Mouse (Mus musculus) adrenal gland (tissue): ENCODE measurements around the gene Car5a.

ENCODE experiments used
- intact Hi-C: fragments of 180-260 bp; cut with DNase I; formaldehyde crosslinking; loops from one replicate; pipeline ENCODE4 v1.15.1; 2025
- long read RNA-seq, 2 experiments: library from polyadenylated mRNA; unstranded; transcript quantifications; one replicate each; pipeline ENCODE4 v2.0.0; 2020; ENCODE audit warnings: borderline replicate concordance in 1 of 2; ENCODE audit not compliant: insufficient replicate concordance in 1 of 2

Gene Car5a
- long read RNA-seq, experiment 1: 0 reads
- long read RNA-seq, experiment 2: 0 reads

DNA sequence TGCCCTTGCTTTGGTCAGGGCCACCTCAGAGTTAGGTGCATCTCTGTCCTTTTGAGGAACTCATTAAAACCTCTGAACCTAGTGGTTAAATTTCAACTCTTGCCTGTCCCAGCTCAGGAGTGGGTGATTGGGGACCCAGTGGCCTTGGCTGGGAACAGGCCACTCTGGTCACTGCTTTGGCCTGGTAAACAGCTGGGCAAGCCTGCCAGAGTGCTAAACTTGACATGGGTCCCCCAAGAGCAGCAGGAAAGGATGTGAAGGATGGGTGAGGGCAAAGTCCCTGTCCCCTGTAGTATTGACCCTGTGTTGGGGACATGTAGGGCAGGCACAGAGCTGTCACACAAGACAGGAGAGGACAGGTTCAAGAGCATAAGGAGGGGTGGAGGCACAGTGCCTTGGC is at the start of gene Car5a:
Car5a (minus strand) TSS at position 74 of the 400 bp plus-strand sequence.
- intact Hi-C loops: no loop called here

- intact Hi-C loops: no loop called here
Measured at GRCm38 (mm10) chr8:121992911-121993310, 48.2 kb upstream of the Car5a start.

DNA sequence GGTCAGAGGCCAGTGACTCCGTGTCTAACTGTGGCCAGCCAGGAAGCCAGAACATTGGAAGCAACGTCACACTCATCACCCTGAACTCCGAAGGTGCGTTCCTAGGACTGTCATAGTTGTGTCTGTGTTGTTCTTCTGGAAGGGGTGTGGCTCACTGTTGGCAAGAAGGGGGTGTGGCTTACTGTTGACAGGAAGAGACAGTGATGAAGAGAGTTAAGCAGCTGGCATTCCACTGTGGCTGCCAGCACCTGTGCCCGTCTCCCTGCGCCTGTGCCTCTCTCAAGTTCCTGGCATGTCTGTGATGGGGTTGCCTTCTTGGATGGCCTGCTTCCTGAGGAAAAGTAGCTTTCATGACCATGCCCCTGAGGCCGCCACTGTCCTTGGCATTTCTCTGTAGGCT is 46.9 kb upstream of the Car5a start:
- intact Hi-C loops: no loop called here

DNA sequence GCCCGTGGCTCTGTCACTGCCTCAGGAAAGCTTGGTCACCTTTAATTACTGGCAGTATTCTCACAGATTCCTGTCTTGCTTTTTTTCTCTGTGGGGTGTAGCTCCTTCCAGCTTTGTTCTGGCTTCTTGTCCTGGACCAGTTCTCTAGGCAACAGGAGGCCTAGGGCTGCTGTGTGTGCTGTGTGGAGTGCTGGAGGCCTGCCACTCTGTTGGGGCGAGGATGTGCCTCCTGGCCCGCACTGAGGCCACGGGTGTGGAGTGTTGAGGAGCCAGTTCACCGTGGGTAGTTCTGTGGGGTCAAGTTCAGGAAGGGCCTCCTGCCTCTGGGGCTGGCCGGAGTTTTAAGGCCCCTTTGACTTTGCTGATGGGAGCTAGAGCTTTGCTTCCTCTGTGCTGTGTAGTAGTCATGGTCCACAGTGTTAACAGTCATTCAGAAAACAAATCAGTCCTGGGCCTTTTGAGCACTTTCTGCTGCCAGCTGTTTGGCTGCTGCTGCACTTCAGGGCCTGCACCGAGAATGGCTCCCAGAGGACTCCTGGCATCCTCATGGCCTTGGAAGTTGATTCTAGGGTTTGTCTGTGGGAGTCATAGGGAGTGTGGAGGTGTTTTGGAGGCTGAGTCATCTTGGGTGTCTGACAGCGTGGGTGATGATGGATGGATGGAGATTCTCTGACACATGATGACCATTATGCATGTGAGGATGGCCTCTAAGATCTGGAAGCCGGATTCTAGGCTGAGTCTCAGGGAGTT is 46.0 kb upstream of the Car5a start:
- intact Hi-C loops: no loop called here

- intact Hi-C loops: no loop called here
Measured at GRCm38 (mm10) chr8:121987892-121988291, 43.2 kb upstream of the Car5a start.

- intact Hi-C loops: no loop called here
Measured at GRCm38 (mm10) chr8:121985673-121986072, 41.0 kb upstream of the Car5a start.

GRCm38 (mm10) chr8:121981520-121981895 is 36.8 kb upstream of the Car5a start:
- intact Hi-C loops: no loop called here

DNA sequence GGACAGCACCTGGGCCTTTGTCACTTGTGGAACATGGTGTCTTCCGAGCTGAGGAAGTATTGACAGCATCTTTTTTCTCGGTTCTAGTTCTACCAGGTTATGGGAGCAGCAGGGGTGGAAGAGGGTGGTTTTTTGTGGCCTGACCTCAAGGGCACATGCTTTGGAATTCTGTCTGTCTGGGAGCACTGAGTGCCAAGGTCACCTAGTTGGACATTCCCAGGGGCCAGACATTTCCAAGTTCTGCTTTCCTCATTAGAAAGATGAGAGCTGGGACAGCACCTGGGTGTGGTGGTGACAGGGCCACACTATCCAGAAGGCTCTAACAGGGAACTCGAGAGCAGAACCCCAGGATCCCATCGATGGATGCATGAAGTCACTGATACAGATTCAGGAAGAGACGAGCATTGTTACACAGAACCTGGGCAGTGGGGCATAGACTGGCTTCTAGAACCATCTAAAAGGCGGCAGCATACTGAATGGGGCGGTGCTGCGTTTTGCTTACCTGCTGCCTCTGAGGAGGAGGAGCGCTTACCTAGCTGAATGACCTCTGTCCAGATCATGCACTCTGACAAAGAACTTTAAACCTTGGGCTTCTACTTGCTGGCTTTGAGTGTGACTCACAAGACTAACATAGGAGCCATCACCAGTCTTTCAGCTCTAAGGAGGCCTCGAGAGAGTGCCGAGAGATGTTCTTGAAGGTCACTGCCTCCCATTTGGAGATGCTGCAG is 36.3 kb upstream of the Car5a start:
- intact Hi-C loops: no loop called here

DNA sequence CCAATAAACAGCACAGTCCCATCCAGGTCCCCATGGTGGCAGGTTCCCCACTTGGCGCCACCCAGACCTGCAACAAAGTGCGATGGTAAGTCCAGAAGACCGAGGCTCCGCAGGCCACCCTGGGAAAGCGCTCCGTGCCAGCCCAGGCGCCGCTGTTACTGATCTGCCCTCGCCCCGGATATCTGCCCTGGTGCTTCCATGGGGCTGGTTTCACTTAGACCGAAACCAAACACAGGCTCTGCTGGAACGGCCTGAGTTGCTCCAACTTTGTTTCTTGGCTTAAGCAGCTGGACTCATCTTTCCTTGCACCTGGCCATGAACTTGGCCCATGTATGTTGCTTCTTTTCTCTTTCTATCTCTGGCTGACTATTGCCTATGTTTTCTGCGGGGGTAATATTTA is 34.0 kb upstream of the Car5a start:
- intact Hi-C loops: loop anchor here (1.0 to 5.0 kb wide), 2 partner anchors 159 to 355 kb away; no protein-coding TSS in a partner anchor

GRCm38 (mm10) chr8:121977819-121978590 is 33.3 kb upstream of the Car5a start:
- intact Hi-C loops: loop anchor here (1.0 to 5.0 kb wide), 3 partner anchors 159 to 355 kb away; no protein-coding TSS in a partner anchor

DNA sequence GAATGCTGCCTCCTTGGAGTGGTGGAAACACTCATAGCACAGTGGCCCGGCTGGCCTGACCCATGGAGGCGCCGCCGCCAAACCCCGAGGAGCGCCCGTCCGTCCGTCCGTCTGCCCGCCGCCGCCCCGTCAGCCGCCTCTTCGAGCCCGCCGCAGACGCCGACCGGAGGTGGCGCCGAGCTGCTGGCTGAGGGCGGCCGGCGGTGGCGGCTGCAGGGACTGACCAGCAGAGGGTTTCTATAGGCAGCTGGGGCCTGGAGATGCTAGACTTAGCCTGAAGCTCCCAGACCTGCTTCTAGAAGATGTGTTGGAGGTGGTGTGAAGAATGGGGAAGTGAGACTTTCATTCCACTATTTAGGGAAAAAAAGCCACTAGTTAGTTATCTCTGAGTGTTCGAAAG is 29.2 kb upstream of the Car5a start:
- intact Hi-C loops: no loop called here

DNA sequence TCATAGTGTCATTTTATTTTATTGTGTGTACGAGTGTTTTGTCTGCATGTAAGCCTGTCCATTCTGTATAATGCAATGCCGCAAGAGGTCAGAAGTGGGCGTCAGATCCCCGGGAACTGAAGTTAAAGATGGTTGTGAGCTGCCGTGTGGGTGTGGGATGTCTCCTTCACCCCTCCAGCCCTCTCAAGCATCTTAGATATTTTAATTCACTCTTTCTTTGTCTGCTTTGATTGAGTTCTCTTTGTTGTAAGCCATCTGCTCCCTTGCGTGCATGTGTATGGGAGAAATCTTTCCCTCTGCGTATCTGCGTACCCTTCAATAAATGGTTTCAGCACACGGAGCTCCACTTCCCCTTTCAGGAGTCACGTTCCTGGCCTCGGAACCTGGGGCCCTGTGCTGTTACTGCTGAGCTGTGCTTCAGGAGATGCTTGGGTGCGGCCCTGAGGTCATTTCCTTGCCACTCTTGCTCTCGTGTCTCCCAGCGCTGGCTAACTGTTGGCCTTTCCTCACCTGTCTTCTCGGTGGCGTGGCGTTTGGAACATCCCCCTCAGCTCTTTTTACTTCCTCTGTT is 26.9 kb upstream of the Car5a start:
- intact Hi-C loops: no loop called here

DNA sequence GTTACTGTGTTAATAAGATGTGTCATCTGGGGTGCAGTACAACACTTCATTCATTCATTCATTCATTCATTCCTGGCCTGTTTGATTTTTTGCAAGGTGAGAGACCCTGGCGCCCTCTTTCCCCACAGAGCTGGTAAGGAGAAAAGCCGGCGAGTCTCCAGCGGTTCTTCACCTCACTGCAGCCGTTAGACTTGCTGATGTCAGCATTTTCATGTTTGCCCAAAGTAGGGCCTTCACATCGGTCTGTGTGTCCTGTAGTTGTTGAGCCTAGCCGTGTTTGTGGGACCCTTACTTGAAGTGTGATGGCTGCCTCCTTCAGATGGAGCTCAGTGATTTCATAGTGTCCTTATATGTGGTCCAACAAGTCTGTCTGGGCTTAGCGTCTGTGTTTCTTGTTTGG is 25.5 kb upstream of the Car5a start:
- intact Hi-C loops: no loop called here

- intact Hi-C loops: no loop called here
Measured at GRCm38 (mm10) chr8:121968542-121968941, 23.8 kb upstream of the Car5a start.

DNA sequence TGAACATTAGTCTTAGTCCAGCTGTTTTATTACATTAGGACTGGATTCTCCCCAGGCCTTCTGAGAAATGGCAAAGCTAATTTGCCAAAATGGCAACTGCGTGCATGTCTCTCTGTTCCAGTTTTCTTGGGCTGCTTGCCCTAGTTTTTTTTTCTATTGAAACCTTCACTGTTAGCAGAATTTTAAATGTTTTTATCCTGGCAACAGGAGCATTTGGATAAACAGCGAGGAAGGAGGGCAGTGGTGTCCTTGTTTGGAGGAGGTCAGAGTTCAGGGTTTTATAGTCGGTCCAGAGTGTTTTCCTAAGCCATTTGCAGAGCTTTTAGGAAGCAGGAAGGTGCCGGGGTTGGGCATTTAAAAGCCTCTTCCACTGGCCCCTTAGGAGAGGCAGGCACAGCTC is 23.3 kb upstream of the Car5a start:
- intact Hi-C loops: no loop called here

DNA sequence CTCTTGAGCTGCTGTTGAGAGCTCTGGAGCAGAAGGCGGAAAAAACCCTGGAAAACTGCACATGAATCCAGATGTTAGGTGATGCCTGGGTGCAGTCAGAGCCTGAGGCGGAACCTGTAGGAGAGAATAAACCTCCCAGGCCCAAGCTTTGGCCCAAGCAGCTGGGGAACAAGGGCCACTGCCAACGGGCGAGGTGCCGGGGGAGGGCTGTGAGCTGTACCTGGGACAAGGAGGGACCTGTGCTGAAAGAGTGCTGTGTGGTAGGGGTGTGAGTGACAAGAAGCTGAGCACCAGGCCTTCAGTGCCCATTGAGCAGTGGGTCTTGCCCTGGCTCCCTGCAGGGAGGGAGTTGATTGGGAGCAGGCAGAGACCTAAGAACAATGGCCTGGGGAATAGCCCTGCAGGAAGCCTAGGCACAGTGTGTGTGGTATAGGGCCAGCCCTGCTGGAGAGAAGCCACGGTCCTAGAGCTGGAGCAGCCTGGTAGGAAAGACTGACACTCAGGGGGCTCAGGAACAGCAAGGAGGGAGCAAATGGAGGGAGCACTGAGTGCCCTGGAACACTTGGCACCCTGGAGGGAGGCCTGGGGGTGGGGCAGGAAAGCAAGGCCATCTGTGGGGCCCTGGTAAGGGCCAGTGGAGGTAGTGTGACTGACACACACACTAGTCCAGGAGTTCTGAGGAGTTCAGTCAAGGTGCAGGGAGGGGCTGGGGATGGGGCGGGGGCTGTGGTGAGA is 22.2 kb upstream of the Car5a start:
- intact Hi-C loops: no loop called here

GRCm38 (mm10) chr8:121966110-121966509 is 21.4 kb upstream of the Car5a start:
- intact Hi-C loops: no loop called here

DNA sequence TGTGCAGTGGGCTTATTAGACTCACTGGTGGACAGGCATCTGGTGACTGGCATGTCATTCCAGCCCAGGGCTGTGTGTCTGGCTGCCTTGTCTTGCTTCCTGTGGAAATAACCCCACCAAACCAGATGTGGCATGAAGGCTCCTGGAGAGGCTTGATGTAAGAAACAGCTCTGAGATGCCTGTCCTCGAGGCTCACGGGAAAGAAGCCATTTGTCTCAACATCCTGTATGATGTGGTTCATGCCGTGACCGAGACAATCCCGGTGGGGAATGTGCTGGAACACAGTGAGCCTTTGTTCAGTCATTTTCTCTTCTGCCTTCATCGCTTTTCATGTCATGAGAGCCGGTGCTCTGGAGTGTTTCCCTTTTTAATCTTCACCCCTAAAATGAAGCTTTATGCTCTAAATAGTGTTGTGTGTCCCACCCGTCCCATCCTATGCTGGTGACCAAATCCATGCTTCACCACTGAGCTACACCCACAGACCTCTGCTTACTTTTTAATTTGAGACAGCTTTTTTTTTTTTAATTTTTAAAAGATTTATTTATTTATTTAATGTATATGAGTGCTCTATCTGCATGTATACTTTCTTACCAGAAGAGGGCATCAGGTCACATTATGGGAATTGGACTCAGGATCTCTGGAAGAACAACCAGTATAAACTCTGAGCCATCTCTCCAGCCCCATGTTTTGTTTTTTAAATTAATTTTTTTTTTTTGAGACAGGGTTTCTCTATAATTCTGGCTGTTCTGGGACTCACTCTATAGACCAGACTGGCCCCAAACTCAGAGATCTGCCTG is 20.2 kb upstream of the Car5a start:
- intact Hi-C loops: no loop called here

- intact Hi-C loops: no loop called here
Measured at GRCm38 (mm10) chr8:121962892-121963291, 18.2 kb upstream of the Car5a start.

DNA sequence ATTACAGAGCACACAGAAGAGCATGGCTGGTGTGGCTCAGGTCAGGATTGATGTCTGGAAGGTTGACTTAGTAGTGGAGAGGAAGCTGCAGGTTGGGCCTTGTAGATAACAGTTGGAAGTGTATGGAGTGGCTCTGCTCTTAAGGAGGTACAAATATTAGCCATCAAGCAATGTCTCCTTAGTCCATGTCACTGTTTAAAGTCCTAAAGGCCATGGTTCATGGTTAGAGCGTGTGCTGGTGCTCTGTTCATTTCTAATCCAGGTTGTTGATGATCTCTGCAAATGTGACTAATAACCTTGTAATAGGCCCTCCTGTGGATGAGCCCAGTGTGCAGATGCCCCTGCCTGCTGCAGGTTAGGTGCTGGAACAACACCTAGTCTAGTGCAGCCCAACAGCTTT is 13.7 kb upstream of the Car5a start:
- intact Hi-C loops: no loop called here
